ENCODE assay signal across 23 mouse cellular contexts in the genomic region with DNA sequence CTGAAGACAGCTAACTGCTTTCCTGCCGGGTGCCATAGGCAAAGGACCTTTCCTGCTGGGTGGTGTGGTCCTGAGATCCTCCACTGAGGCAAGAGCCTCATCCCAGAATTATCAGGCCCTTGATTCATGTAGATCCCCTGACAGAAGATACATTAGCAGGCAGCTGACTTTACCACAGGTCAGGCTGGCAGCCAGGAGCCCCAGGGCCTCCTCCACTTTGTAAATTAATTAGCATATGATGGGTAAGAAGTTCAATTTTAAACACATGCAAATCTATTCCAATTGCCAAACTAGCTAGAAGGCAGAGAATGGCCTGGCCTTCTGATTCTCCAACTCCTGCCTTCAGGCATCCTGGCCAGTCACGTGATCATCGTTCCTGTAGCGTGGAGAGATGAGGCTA. TPM values are rescaled to one million over a fixed set of nuclear protein-coding genes. Genes with fewer than 3 reads are reported as not detected.
A peak's percentile ranks its signal among the peaks of the same experiment; 100 is the strongest.
DNase-seq lines count a peak whose midpoint lies in the region; ATAC-seq and TF ChIP-seq lines count a peak whose summit lies in the region.
"Had no signal": no experiment of that assay in that cellular context is flagged by ENCODE, and none has a peak within 500 bp of the region (broad histone marks: within the 10 kb centered on the region; RNA-seq: fewer than 3 reads in every experiment).

No protein-coding gene starts in this region.

- no peak overlapping the region for H3K4me2 ChIP-seq in forebrain, embryonic 16.5 days (ENCODE audit: low read length)
- H3K4me2 ChIP-seq: embryonic facial prominence, embryonic 15.5 days; forebrain, embryonic 15.5 days; heart, embryonic 12.5 days; hindbrain, embryonic 12.5 days had no signal

- intact Hi-C loops in left cerebral cortex, postnatal 4 days (cut with DNase I), result no loop called here
- intact Hi-C loops in left cerebral cortex, adult 2 months (cut with DNase I), result no loop called here
- intact Hi-C loops in gastrocnemius, postnatal 36 days (cut with DNase I), result no loop called here

- DNase-seq in left cerebral cortex, postnatal 4 days, result peak; percentile 49
- no peak for DNase-seq in left cerebral cortex, adult 2 months (ENCODE audit: extremely low spot score in 1 of 2, low spot score in 2 of 2)
- DNase-seq in cerebellum, adult 18-20 months, result peak; percentile 13 to 22
- peak; percentile 23 for DNase-seq in cerebellum, adult 9-11 months
- peak; percentile 22 for DNase-seq in cerebellum, postnatal 36 days
- no peak for DNase-seq in gastrocnemius, postnatal 36 days
- no peak for DNase-seq in layer of hippocampus, postnatal 36 days
- DNase-seq: adrenal gland, postnatal 25 days; embryo, embryonic 11 days; gastrocnemius, postnatal 10 days; heart, postnatal 36 days; kidney, adult 11 months had no signal

- 74% methylated on average over 4 of the region's 4 CpGs for WGBS in forebrain, embryonic 16.5 days

- H3K27ac ChIP-seq in left cerebral cortex, adult 2 months, result no peak overlapping the region
- no peak overlapping the region for H3K27ac ChIP-seq in forebrain, embryonic 16.5 days (ENCODE audit: low read length)
- H3K27ac ChIP-seq: embryonic facial prominence, embryonic 15.5 days; forebrain, embryonic 15.5 days; hindbrain, embryonic 12.5 days; hindbrain, postnatal 0 days had no signal

- no peak for TF ChIP-seq CTCF in left cerebral cortex, adult 2 months (IDR thresholded peaks at IDR 0.05)

- H3K27me3 ChIP-seq in forebrain, embryonic 16.5 days (replicated peaks; ENCODE audit: control insufficient read depth, insufficient read depth, low read length), result no peaks in the 10 kb centered on the region
- H3K27me3 ChIP-seq: embryonic facial prominence, embryonic 15.5 days; forebrain, embryonic 15.5 days; hindbrain, embryonic 12.5 days had no signal

- H3K4me1 ChIP-seq in forebrain, embryonic 16.5 days (replicated peaks; ENCODE audit: control insufficient read depth, insufficient read depth, low read length), result no peaks in the 10 kb centered on the region
- H3K4me1 ChIP-seq: forebrain, embryonic 15.5 days had no signal

- no peaks in the 10 kb centered on the region for H3K36me3 ChIP-seq in forebrain, embryonic 16.5 days (ENCODE audit: control insufficient read depth, insufficient read depth)
- H3K36me3 ChIP-seq: embryonic facial prominence, embryonic 15.5 days; forebrain, embryonic 15.5 days; G1E; heart, embryonic 12.5 days; hindbrain, embryonic 12.5 days had no signal

- no peaks in the 10 kb centered on the region for H3K9me3 ChIP-seq in forebrain, embryonic 16.5 days (ENCODE audit: control insufficient read depth, low read length)
- H3K9me3 ChIP-seq: embryonic facial prominence, embryonic 15.5 days; forebrain, embryonic 15.5 days; G1E; heart, embryonic 12.5 days; hindbrain, embryonic 12.5 days had no signal

- no peak overlapping the region for H3K9ac ChIP-seq in forebrain, embryonic 16.5 days (replicated peaks; ENCODE audit: low read depth, low read length)
- H3K9ac ChIP-seq: embryonic facial prominence, embryonic 15.5 days; forebrain, embryonic 15.5 days; heart, embryonic 12.5 days; hindbrain, embryonic 12.5 days had no signal

- no peak overlapping the region for H3K4me3 ChIP-seq in left cerebral cortex, adult 2 months
- H3K4me3 ChIP-seq in forebrain, embryonic 16.5 days (replicated peaks; ENCODE audit: low read length), result no peak overlapping the region
- H3K4me3 ChIP-seq: embryonic facial prominence, embryonic 15.5 days; erythroblast, embryonic 14.5 days; forebrain, embryonic 15.5 days; heart, embryonic 12.5 days; hindbrain, embryonic 12.5 days had no signal

- no peak for ATAC-seq in forebrain, embryonic 16.5 days
- ATAC-seq: activated CD4-positive, CD25-positive, alpha-beta regulatory T cell, adult 4 months; forebrain, embryonic 15.5 days had no signal

RNA-seq across cellular contexts. Expression of gene Edar, which starts 56.2 kb away (rescaled TPM):
- total RNA-seq in left cerebral cortex, postnatal 4 days (2021), result under 1 TPM; 0.24 to 0.28 TPM
- under 1 TPM; 0.14 to 0.20 TPM for total RNA-seq in left cerebral cortex, adult 2 months (2021)
- 0.84 and 0.87 TPM in 2 replicates for polyA plus RNA-seq in forebrain, embryonic 16.5 days (2015; fragmentation: Nextera tagmentation; extraction: Ambion mirVana)
- under 1 TPM in 1 of 2 experiments, not detected in 1; 0.15 TPM for total RNA-seq in gastrocnemius, postnatal 36 days (2021)
- under 1 TPM; 0.20 to 0.30 TPM for total RNA-seq in layer of hippocampus, postnatal 36 days (2021)
- total RNA-seq: G1E; granulocyte monocyte progenitor cell, adult 5-6 weeks had no signal
- polyA plus RNA-seq: CD4-positive, CD25-positive, alpha-beta regulatory T cell, adult 4 months; erythroblast, embryonic 14.5 days; G1E; heart, embryonic 12.5 days had no signal

Comparison
In these comparisons a context has a peak if more than half of its experiments do, and no peak if none do; other contexts are left out.
1. DNase-seq: peak in left cerebral cortex, postnatal 4 days (single experiment), cerebellum, adult 18-20 months (2 of 2), cerebellum, adult 9-11 months (single experiment) and cerebellum, postnatal 36 days (2 of 2); none in left cerebral cortex, adult 2 months (0 of 2), gastrocnemius, postnatal 36 days (0 of 2) and layer of hippocampus, postnatal 36 days (0 of 2).